Mouse (Mus musculus) intestine, embryonic 15.5 days (tissue): ENCODE measurements around the gene Zc3h7b. TPM values are rescaled to one million over a fixed set of nuclear protein-coding genes. Genes with fewer than 3 reads are reported as not detected.
"Not testable (repeated sequence)": the region's sequence is repeated elsewhere in the genome, so short reads cannot be mapped to it uniquely, and the experiment has no call there.

Source experiments
- ATAC-seq: fragments of 200-750 bp; cut with Nextera tagmentation; 2 replicates; pipeline ENCODE4 v1.8.0; 2017; ENCODE audit warnings: moderate TSS enrichment, moderate library complexity
- H3K27ac ChIP-seq: fragments of 300-500 bp; sonication (generic); 2 replicates; pipeline ENCODE4 v1.5.1; 2015; ENCODE audit warnings: mild to moderate bottlenecking, inconsistent platforms
- H3K27me3 ChIP-seq: fragments of 300-500 bp; sonication (generic); replicated peaks from 2 replicates; pipeline ENCODE4 v1.6.1; 2015; ENCODE audit warnings: inconsistent platforms
- H3K36me3 ChIP-seq: fragments of 300-500 bp; sonication (generic); 2 replicates; pipeline ENCODE4 v1.6.1; 2015; ENCODE audit warnings: inconsistent platforms
- H3K4me1 ChIP-seq: fragments of 300-500 bp; sonication (generic); replicated peaks from 2 replicates; pipeline ENCODE4 v1.6.1; 2015; ENCODE audit warnings: inconsistent platforms
- H3K4me2 ChIP-seq: fragments of 300-500 bp; sonication (generic); replicated peaks from 2 replicates; pipeline ENCODE4 v1.6.1; 2015; ENCODE audit warnings: mild to moderate bottlenecking, inconsistent platforms
- H3K4me3 ChIP-seq: fragments of 300-500 bp; sonication (generic); replicated peaks from 2 replicates; pipeline ENCODE4 v1.5.1; 2015; ENCODE audit warnings: inconsistent platforms
- H3K9ac ChIP-seq: fragments of 300-500 bp; sonication (generic); 2 replicates; pipeline ENCODE4 v1.6.1; 2015; ENCODE audit warnings: inconsistent platforms
- H3K9me3 ChIP-seq: fragments of 300-500 bp; sonication (generic); 2 replicates; pipeline ENCODE4 v1.6.1; 2016; ENCODE audit warnings: inconsistent platforms
- WGBS: fragments of 180-500 bp; shearing (Covaris S2); methylation state at CpG from one replicate; pipeline ENCODE4 v1.1.7; 2015; 5-methylcytosine and 5-hydroxymethylcytosine counted together
- polyA plus RNA-seq: library from polyadenylated mRNA; unstranded; fragments of >200 nt; fragmentation: Nextera tagmentation; extraction: Ambion mirVana; gene quantifications from 2 replicates; pipeline ENCODE4 v1.2.1, GENCODE M21; 2015

The Zc3h7b gene
- polyA plus RNA-seq, 1 experiment from 2014 or later: 16.8 TPM

DNA sequence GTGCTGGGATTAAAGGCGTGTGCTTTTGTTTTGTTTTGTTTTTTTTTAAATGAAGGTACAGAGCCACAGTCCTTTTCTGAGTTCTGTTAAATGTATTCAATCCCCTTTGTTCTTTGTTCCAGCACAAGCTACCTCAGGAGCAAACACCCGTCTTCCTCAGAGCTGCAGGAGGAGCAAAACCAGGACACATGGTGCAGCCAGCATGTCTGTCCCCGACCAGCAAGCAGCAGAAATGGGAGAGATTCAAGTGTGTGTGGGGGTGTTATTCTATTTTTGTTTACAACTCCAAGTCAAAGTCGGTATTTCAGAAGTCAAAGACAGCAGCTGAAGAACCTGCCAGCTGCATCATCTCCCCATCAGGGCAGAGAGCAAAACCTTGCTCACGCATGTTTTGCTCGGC lies 31.1 kb upstream of the Zc3h7b start:
- Histone ChIP-seq H3K36me3 (peaks cover 68% of the 10 kb centered on the region), H3K4me1 (no peaks in the 10 kb centered on the region)
- ATAC-seq: no peak

DNA sequence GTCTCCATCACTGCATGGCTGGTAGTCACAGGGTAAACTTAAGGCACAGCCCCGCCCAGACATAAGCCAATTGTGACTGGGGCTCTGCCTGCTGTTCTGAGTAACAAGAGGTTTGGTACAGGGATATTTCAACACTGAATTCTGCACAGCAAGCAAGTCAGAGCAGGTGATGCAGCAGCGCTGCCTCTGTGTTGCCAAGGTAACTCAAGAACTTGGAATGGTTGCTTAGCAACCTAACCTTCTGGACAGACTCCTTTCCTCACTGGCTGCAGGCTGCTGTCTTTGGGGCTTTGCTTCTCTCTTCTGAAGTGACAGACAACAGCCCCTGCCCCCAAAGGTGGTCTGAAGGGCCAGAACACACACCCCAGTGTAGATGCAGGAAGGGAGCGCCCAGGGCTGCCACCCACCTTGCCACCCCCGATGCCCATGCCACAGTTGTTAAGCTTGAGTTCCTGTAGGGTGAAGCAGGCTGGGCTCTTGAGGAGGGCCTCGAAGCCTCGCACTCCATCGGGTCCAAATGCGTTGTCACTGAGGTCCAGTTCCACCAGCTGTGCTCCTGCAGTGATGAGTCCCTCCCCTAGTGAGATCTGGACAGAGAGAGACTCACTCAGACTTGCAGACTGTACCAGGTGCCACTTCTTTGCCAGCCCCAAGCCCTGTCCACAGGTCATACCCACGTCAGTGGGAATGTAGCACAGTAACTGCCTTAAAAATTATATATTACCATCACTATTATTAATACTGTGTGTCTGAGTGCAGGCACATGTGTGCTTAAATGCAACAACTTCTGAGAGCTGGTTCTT lies 26.3 kb upstream of the Zc3h7b start:
- ATAC-seq: 0 out of 2 replicates have a peak, but pooled peaks have one; percentile 28
- 87% methylated on average over 9 of the region's 9 CpGs for WGBS

More for the DNA sequence above, 31.1 kb upstream of the Zc3h7b start:
- 81% methylated on average over 6 of the region's 6 CpGs for WGBS
- Histone ChIP-seq H3K4me3 (no peak overlapping the region), H3K27me3 (no peaks in the 10 kb centered on the region), H3K27ac (no peak overlapping the region), H3K9me3 (no peaks in the 10 kb centered on the region), H3K9ac (no peak overlapping the region), H3K4me2 (no peak overlapping the region)

DNA sequence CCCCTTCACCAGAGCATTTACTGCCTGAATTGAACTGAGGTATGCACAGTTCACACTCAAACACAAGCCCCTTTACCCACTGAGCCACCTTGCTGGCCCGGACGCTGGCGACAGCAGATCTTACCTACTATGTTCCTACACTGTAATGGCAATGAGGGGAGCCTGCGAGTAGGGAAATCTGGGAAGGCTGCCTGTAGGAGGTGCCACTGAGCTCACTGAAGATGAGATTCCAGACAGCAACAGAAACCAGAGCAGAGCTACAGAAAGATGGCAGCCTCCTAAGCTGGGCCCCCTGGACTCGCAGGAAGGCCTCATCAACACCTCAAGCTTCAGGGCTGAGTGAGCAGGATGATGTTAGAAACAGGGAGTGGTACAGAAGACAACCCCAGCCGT lies 25.7 kb upstream of the Zc3h7b start:
- no peak overlapping the region for H3K27ac ChIP-seq
- H3K9ac ChIP-seq: no peak overlapping the region
- peaks cover 56% of the 10 kb centered on the region for H3K36me3 ChIP-seq
- H3K27me3 ChIP-seq: no peaks in the 10 kb centered on the region
- ATAC-seq: no peak
- no peak overlapping the region for H3K4me2 ChIP-seq
- H3K9me3 ChIP-seq: no peaks in the 10 kb centered on the region
- WGBS: 91% methylated on average over 6 of the region's 6 CpGs
- no peak overlapping the region for H3K4me3 ChIP-seq
- no peaks in the 10 kb centered on the region for H3K4me1 ChIP-seq

More for the DNA sequence above, 26.3 kb upstream of the Zc3h7b start:
- Histone ChIP-seq H3K9me3 (no peaks in the 10 kb centered on the region), H3K27ac (no peak overlapping the region), H3K4me1 (no peaks in the 10 kb centered on the region), H3K4me3 (no peak overlapping the region), H3K9ac (no peak overlapping the region), H3K36me3 (peaks cover 56% of the 10 kb centered on the region), H3K4me2 (no peak overlapping the region), H3K27me3 (no peaks in the 10 kb centered on the region)

DNA sequence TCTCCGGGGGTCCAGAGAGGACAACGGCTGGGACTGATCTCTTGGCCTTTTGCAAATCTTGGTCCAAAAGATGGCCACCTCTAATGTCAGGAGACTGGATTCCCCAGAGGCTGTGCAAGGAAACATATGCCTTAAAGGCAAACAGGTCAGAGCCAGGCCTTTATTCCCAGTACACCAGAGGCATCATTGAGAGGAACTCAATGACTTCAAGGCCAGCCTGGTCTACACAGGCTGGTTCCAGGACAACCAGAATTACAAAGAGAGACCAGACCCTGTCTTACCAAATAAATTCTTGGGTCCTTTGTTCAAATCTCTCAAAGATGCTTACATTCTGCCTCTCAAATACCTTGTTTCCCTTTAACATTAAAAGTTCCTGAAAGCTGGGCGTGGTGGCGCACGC lies 22.5 kb upstream of the Zc3h7b start:
- Histone ChIP-seq H3K27me3 (no peaks in the 10 kb centered on the region), H3K27ac (no peak overlapping the region), H3K4me3 (no peak overlapping the region), H3K36me3 (peaks cover 39% of the 10 kb centered on the region), H3K9me3 (no peaks in the 10 kb centered on the region), H3K4me1 (no peaks in the 10 kb centered on the region), H3K9ac (no peak overlapping the region), H3K4me2 (no peak overlapping the region)
- 92% methylated on average over 5 of the region's 5 CpGs for WGBS
- ATAC-seq: no peak

DNA sequence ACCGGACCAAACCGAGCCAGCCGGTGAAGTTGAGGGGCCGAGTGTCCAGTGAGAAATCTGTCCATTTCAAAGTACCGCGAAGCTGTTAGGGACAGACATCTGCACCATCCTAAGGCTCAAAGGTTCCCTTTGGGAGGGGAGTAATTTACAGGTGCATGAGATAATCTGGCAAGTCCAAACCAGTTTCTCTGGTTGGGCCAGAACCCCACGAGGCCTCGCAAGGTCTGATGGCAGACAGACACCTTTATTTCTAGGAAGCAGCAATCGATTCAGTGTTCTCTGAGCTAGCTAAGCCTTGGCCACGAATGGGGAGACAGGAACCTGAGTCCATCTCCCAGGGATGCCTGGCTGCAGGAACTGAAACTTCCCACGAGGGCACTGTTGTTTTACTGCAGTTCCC lies 21.2 kb upstream of the Zc3h7b start:
- H3K4me3 ChIP-seq: no peak overlapping the region
- peak overlapping the region; percentile 36; the same call in 1 of the 2 replicates for H3K27ac ChIP-seq
- H3K9ac ChIP-seq: no peak overlapping the region; the same call in 1 of the 2 replicates
- WGBS: 68% methylated on average over 11 of the region's 11 CpGs
- H3K4me1 ChIP-seq: peaks cover 9% of the 10 kb centered on the region; the same call in 1 of the 2 replicates
- H3K27me3 ChIP-seq: no peaks in the 10 kb centered on the region
- peaks cover 29% of the 10 kb centered on the region for H3K36me3 ChIP-seq
- no peaks in the 10 kb centered on the region for H3K9me3 ChIP-seq
- H3K4me2 ChIP-seq: peak overlapping the region; percentile 26; the same call in 1 of the 2 replicates
- ATAC-seq: peak; percentile 88

DNA sequence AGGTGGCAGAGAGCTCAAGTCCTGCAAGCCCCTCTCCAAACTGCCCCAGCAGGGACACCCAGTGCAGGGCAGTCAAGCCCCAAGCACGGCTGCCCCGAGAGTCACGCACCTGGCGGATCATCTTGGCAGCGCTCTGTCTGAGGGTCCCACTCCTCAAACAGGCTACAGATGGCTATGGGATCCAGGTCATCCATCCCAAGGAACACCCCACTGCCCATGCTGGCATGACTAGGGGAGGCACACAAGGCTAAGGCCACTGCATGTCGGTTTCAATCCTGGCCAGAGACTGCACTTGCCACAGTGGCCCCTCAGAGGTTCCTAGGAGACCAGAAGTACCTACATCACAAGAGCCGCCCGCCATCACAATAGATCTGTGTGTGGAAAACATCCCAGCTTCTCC lies 18.9 kb upstream of the Zc3h7b start:
- Histone ChIP-seq H3K4me3 (no peak overlapping the region), H3K9ac (no peak overlapping the region), H3K36me3 (peaks cover 10% of the 10 kb centered on the region; the same call in 1 of the 2 replicates), H3K27ac (no peak overlapping the region), H3K4me1 (peaks cover 9% of the 10 kb centered on the region), H3K27me3 (no peaks in the 10 kb centered on the region), H3K9me3 (no peaks in the 10 kb centered on the region), H3K4me2 (no peak overlapping the region)
- 93% methylated on average over 8 of the region's 8 CpGs for WGBS
- ATAC-seq: no peak

DNA sequence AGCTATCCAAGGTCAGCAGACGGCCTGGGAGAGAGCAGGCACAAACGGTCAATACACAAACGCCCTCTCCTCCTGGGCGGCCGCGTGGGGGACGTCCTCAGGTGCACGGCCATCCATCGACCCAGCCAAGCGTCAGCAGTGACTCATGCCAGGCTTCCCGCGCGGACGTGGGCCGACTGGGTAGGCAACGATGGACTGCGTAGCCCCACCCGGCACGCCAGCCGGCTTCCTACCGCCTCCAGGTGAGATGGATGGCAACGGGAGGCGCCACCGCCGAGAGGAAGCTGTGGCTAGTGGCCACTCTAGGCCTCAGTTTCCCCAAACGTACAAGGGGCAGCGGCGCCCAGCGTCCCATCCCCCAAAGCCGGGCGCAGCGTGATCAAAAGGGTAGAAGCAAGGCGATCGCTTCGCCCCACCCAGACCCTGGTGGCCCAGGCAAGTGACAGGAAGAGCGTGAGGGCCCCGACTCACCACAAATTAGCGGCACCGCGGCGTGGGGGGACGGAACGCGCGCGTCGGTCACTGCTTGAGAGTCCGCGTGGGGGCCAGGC lies 15.5 kb upstream of the Zc3h7b start:
- under 1% methylated on average over 49 of the region's 49 CpGs for WGBS
- Histone ChIP-seq H3K4me3 (peak overlapping the region; percentile 87), H3K4me2 (peak overlapping the region; percentile 86), H3K4me1 (peaks cover 9% of the 10 kb centered on the region), H3K9ac (peak overlapping the region; percentile 93), H3K27ac (peak overlapping the region; percentile 78), H3K9me3 (no peaks in the 10 kb centered on the region), H3K27me3 (no peaks in the 10 kb centered on the region), H3K36me3 (0 out of 2 replicates have a peak, but pooled peaks cover 4% of the 10 kb centered on the region)
- ATAC-seq: peak; percentile 69

DNA sequence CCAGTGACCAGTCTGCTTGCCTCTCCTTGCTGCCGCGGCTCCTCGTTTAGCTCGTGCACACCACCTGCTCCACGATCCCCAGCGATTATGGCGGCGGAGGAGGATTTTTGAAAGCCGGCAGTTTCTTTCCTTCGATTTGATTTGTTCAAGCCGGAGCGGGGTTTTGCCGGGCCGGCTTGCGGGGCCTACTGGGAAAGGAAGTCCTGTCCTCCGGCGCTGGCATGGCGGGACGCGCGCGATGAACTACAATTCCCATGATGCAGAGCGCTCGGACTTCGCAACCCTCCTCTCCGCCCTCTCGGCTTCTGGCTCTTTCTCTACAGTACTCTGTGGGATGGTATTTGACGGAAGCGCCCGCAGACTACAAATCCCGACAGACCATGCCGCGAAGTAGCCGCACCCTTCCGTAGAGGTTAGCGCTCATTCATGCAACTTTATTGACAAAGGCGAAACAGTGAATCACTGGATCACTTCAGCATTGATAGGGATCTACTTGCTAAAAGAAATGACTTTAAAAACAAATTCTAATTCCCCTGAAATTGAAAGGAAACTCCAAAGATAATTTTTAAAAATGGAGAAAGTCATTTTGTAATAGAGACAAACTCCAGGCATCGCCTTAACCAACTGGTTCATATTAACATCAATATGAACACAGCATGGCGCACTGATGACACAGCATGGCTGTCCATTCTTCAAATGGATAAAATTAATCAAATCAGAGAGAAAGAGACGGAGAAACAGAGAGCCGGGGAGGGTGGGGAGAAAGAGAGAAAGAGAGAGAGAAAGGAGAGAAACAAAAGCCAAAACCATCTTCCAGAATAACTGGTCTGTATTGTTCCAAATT lies 14.8 kb upstream of the Zc3h7b start:
- ATAC-seq: peak; percentile 99
- H3K4me2 ChIP-seq: peak overlapping the region; percentile 86
- peak overlapping the region; percentile 93 for H3K9ac ChIP-seq
- no peaks in the 10 kb centered on the region for H3K9me3 ChIP-seq
- 0 out of 2 replicates have a peak, but pooled peaks cover 4% of the 10 kb centered on the region for H3K36me3 ChIP-seq
- 5% methylated on average over 41 of the region's 41 CpGs for WGBS
- H3K4me3 ChIP-seq: peak overlapping the region; percentile 87
- no peaks in the 10 kb centered on the region for H3K27me3 ChIP-seq
- peak overlapping the region; percentile 78 for H3K27ac ChIP-seq
- peaks cover 9% of the 10 kb centered on the region for H3K4me1 ChIP-seq

DNA sequence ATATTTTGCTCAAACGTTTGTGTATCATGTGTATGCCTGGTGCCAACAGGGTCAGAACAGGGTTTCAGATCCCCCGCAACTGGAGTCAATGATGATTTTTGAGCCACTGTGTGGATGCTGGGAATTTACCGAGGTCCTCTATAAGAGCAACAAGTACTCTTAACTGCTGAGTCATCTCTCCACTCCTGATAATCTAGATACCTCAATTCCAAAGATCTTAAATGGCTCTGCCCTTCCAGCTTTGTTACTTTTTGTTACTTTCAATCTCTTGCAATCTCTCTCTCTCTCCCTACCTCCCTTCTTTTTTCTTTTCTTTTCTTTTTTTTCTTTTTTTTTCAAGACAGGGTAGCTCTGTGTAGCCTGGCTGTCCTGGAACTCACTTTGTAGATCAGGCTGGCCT lies 9.8 kb upstream of the Zc3h7b start:
- Histone ChIP-seq H3K9me3 (no peaks in the 10 kb centered on the region), H3K27me3 (no peaks in the 10 kb centered on the region), H3K4me1 (no peaks in the 10 kb centered on the region), H3K27ac (no peak overlapping the region), H3K36me3 (no peaks in the 10 kb centered on the region), H3K4me3 (no peak overlapping the region), H3K9ac (no peak overlapping the region), H3K4me2 (no peak overlapping the region)
- 48% methylated on average over 3 of the region's 3 CpGs for WGBS
- no peak for ATAC-seq

DNA sequence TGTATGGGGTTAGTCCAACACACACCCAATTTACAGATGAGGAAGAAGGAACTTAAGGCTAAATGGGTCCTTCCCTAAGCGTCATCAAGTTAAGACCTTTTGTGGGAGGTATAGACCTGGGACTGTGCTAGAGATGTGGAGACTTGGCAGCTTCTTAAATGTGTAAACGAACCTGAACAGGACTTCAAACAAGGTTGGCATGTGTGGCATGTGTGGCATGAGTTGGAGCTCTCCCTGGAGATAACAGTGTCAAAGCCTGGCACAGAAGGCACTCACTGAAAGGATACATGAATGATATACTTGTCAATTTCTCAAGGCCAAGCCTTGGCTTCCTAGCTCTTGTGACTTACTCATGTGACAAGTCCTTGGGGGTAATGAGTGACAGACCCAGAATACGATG lies 5.6 kb upstream of the Zc3h7b start:
- 74% methylated on average over 3 of the region's 3 CpGs for WGBS
- no peak overlapping the region for H3K4me3 ChIP-seq

DNA sequence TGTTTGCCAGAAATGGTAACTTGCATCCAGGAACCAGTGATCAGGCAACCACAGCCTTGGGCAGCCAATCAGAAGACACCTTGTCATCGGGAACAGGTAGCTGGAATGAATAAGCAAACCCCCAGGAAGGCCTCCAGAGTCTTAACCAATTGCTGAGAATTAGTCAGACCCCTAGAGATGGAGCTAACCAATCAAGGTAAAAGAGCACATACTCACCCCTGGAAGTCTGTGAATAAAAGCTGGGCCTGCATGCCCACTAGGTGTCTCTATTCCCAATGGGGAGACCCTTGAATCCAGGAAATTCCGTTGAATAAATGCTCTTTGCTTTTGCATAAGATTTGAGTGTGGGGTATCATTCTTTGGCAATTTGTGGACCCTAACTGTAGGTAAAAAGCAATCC lies 4.9 kb upstream of the Zc3h7b start:
- no peak overlapping the region for H3K4me2 ChIP-seq
- H3K4me1 ChIP-seq: peaks cover 3% of the 10 kb centered on the region; the same call in 1 of the 2 replicates
- H3K36me3 ChIP-seq: no peaks in the 10 kb centered on the region
- H3K27me3 ChIP-seq: no peaks in the 10 kb centered on the region
- H3K9me3 ChIP-seq: no peaks in the 10 kb centered on the region
- no peak for ATAC-seq
- H3K27ac ChIP-seq: no peak overlapping the region
- H3K4me3 ChIP-seq: no peak overlapping the region
- WGBS: 9% methylated on average over 2 of the region's 2 CpGs
- no peak overlapping the region for H3K9ac ChIP-seq

More for the DNA sequence above, 5.6 kb upstream of the Zc3h7b start:
- ATAC-seq: no peak
- Histone ChIP-seq H3K9ac (no peak overlapping the region), H3K27me3 (no peaks in the 10 kb centered on the region), H3K4me1 (peaks cover under 1% of the 10 kb centered on the region; the same call in 1 of the 2 replicates), H3K27ac (no peak overlapping the region), H3K36me3 (no peaks in the 10 kb centered on the region), H3K9me3 (no peaks in the 10 kb centered on the region), H3K4me2 (no peak overlapping the region)

DNA sequence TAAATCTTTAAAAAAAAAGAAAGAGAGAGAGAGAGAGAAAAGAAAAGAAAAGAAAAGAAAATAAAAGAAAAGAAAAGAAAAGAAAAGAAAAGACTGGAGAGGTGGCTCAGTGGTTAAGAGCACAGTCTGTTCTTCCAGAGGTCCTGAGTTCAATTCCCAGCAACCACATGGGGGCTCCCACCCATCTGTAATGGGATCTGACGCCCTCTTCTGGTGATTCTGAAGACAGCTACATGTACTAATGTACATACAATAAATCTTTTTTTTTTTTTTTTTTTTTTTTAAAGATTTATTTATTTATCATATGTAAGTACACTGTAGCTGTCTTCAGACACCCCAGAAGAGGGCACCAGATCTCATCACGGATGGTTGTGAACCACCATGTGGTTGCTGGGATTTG lies 2.5 kb upstream of the Zc3h7b start:
- not testable (repeated sequence) for H3K36me3 ChIP-seq, H3K9ac ChIP-seq, H3K27ac ChIP-seq, H3K4me3 ChIP-seq, ATAC-seq, H3K4me1 ChIP-seq, H3K4me2 ChIP-seq, H3K27me3 ChIP-seq, H3K9me3 ChIP-seq
- WGBS: 28% methylated on average over 2 of the region's 2 CpGs
